Mouse (Mus musculus): ENCODE measurements around the gene Cr2. TPM values are rescaled to one million over a fixed set of nuclear protein-coding genes. Genes with fewer than 3 reads are reported as not detected.

Gene Cr2
- polyA plus RNA-seq, 1 experiment from 2014 or later, result 1.6 TPM

- H3K27me3 ChIP-seq, result no peaks in the 10 kb centered on the region
- H3K4me2 ChIP-seq, result no peak overlapping the region
- H3K36me3 ChIP-seq, result peaks cover 69% of the 10 kb centered on the region
- no peak overlapping the region for H3K4me3 ChIP-seq (replicated peaks)
- no peaks in the 10 kb centered on the region for H3K4me1 ChIP-seq
- ATAC-seq (replicated peaks; ENCODE audit: low FRiP score), result peak; percentile 54; the same call in 1 of the 2 replicates
- H3K9me3 ChIP-seq (replicated peaks), result no peaks in the 10 kb centered on the region
- H3K9ac ChIP-seq, result no peak overlapping the region
- 91% methylated on average over 4 of the region's 4 CpGs for WGBS
- no peak overlapping the region for H3K27ac ChIP-seq
Observed at GRCm38 (mm10) chr1:195113621-195114020, 62.9 kb downstream of the Cr2 start.

DNA sequence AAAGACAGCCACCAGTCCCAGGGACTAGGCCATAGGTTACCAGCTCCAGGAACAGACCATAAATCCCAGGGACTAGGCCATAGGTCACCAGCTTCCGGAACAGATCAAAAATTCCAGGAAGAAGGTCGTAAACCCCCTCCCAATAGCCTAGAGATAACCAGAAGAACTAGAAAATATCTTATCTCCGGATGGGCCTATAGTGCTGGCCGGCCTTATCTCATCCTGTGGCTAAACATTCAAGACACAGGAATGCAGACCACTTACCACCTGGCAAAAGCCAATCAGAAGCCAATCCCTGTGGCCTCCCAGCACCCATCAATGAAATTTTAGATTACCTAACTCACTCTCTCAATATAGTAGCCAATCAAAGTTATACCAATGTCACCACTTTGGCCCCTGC, 75.8 kb downstream of the Cr2 start:
- 0 out of 2 replicates have a peak, but pooled peaks have one; percentile 29 for ATAC-seq (replicated peaks; ENCODE audit: low FRiP score)
- WGBS, result 51% methylated on average over 4 of the region's 4 CpGs
- no peaks in the 10 kb centered on the region for H3K4me1 ChIP-seq

GRCm38 (mm10) chr1:195098004-195098403, 78.5 kb downstream of the Cr2 start:
- 97% methylated on average over 1 of the region's 1 CpGs for WGBS
- Histone ChIP-seq H3K4me1 (0 out of 2 replicates have a peak, but pooled peaks cover under 1% of the 10 kb centered on the region), H3K27ac (no peak overlapping the region), H3K9me3 (replicated peaks) (no peaks in the 10 kb centered on the region), H3K27me3 (no peaks in the 10 kb centered on the region), H3K4me2 (no peak overlapping the region), H3K9ac (no peak overlapping the region), H3K36me3 (peaks cover 48% of the 10 kb centered on the region), H3K4me3 (replicated peaks) (no peak overlapping the region)
- ATAC-seq (replicated peaks; ENCODE audit: low FRiP score), result no peak

More for the DNA sequence above, 75.8 kb downstream of the Cr2 start:
- Histone ChIP-seq H3K9ac (no peak overlapping the region), H3K36me3 (peaks cover 70% of the 10 kb centered on the region), H3K27me3 (no peaks in the 10 kb centered on the region), H3K4me3 (replicated peaks) (no peak overlapping the region), H3K4me2 (no peak overlapping the region), H3K9me3 (replicated peaks) (no peaks in the 10 kb centered on the region), H3K27ac (no peak overlapping the region)

GRCm38 (mm10) chr1:195092220-195092720, 84.2 kb downstream of the Cr2 start, which contains the start of gene Cd46:
Gene Cd46, minus strand, starts transcription at chr1:195092249.
- H3K4me3 ChIP-seq (replicated peaks), result peak within 1 kb of the TSS; percentile 49
- no peaks in the 10 kb centered on the region for H3K27me3 ChIP-seq
- 3% methylated on average over 14 of the region's 14 CpGs for WGBS
- H3K27ac ChIP-seq, result peak within 1 kb of the TSS; percentile 72
- peaks cover 14% of the 10 kb centered on the region for H3K4me1 ChIP-seq
- peak; percentile 100 for ATAC-seq (replicated peaks; ENCODE audit: low FRiP score)
- H3K9ac ChIP-seq, result peak within 1 kb of the TSS; percentile 29
- H3K36me3 ChIP-seq, result peaks cover 12% of the 10 kb centered on the region
- H3K4me2 ChIP-seq, result peak within 1 kb of the TSS; percentile 72
- H3K9me3 ChIP-seq (replicated peaks), result no peaks in the 10 kb centered on the region

GRCm38 (mm10) chr1:195091699-195092219, 84.8 kb downstream of the Cr2 start:
- H3K9ac ChIP-seq, result peak overlapping the region; percentile 29
- ATAC-seq (replicated peaks; ENCODE audit: low FRiP score), result peak; percentile 96
- peak overlapping the region; percentile 49 for H3K4me3 ChIP-seq (replicated peaks)
- H3K4me1 ChIP-seq, result peaks cover 14% of the 10 kb centered on the region
- peak overlapping the region; percentile 72 for H3K27ac ChIP-seq
- H3K4me2 ChIP-seq, result peak overlapping the region; percentile 72
- 17% methylated on average over 11 of the region's 11 CpGs for WGBS
- H3K36me3 ChIP-seq, result peaks cover 7% of the 10 kb centered on the region; the same call in 1 of the 2 replicates
- no peaks in the 10 kb centered on the region for H3K9me3 ChIP-seq (replicated peaks)
- H3K27me3 ChIP-seq, result no peaks in the 10 kb centered on the region

Other genes starting within 250 kb of the Cr2 start
- 95.6 TPM in 2 replicates for gene Cd34, start 237.9 kb downstream of the Cr2 start, polyA plus RNA-seq (2015; fragmentation: Nextera tagmentation; extraction: Ambion mirVana)
- gene Cd46, start 84.5 kb downstream of the Cr2 start, polyA plus RNA-seq (2015; fragmentation: Nextera tagmentation; extraction: Ambion mirVana), result 0.76 and 1.1 TPM in 2 replicates
- gene Cr1l, start 45.1 kb downstream of the Cr2 start, polyA plus RNA-seq (2015; fragmentation: Nextera tagmentation; extraction: Ambion mirVana), result 71.7 and 78.9 TPM in 2 replicates

Data from kidney, embryonic 15.5 days (tissue).